Mouse (Mus musculus): ENCODE measurements around the gene Kcnh1. TPM values are rescaled to one million over a fixed set of nuclear protein-coding genes. Genes with fewer than 3 reads are reported as not detected.

Gene Kcnh1
- total RNA-seq, 2 experiments from 2014 or later: 0.05 TPM; not detected in 1

DNA sequence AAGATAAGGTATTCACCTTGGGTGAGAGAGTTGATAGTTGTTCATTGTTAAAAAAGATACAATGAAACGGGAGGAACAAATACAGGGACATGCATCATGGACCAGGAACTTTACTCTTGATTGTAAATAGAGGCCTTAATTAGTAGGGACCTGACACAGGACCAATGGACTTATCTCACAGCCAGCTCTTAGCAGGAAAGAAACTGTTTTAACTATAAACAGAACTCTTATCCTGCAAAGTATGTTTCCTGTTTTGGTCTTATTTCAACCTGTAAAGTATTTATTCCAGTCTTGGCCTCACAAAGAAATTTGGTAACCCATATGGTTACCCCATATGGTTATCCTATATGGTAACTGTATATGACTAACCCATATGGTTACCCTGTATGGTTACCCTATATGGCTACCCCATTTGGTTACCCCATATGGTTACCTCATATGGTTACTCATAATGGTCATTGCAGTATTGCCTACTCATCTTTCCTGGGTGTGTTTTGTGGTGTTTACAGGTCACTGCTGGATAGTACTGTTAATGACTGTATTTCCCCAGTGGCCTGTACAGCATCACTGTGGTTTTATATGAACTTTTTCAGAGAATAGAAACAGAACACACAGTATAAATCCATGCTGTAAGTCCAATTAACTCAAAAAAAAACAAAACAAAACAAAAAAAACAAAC is 125.0 kb downstream of the Kcnh1 start:
- DNase-seq (ENCODE audit: low spot score): no peak

DNA sequence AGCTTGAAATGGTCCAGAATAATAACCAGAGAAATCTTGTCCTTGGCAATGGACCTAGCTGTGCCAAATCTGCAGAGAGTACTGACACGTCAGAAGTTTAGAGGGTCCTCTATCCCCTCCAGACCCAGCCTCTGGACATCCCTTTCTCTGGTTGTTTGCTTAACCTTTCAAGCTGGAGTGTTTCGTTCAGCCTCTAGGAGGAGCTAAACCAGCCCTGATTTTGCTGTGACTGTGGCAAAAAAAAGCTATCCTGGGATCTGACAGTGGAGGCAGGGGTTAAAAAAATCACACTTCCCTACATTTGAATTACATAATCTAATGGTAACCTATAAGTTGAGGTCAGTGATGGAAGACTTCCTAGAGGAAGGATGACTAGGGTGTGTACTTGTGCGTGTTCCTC is 133.6 kb downstream of the Kcnh1 start:
- no peak for DNase-seq (ENCODE audit: low spot score)

GRCm38 (mm10) chr1:192327052-192327451 is 136.5 kb downstream of the Kcnh1 start:
- no peak for DNase-seq (ENCODE audit: low spot score)

DNA sequence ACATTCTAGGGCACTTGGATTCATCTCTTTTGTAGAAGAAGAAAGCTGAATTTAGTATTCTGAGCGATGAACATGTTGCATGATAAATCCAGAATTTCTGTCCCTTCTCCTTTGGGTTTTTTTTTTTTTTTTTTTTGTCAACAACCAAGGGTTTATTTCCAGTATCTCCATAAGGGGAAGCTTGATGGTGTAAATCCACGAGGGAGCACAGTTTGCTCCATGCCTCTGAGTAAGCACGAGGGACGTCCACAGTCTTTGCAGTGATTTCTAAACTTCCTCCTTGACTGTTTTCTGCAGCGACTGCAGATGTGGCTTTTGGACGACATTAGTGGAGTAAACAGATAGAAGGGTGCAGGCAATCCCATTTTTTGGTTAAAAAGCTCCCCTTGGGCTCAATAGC is 140.6 kb downstream of the Kcnh1 start:
- no peak for DNase-seq (ENCODE audit: low spot score)

- no peak for DNase-seq (ENCODE audit: low spot score)
Measured at GRCm38 (mm10) chr1:192336029-192336428, 145.5 kb downstream of the Kcnh1 start.

DNA sequence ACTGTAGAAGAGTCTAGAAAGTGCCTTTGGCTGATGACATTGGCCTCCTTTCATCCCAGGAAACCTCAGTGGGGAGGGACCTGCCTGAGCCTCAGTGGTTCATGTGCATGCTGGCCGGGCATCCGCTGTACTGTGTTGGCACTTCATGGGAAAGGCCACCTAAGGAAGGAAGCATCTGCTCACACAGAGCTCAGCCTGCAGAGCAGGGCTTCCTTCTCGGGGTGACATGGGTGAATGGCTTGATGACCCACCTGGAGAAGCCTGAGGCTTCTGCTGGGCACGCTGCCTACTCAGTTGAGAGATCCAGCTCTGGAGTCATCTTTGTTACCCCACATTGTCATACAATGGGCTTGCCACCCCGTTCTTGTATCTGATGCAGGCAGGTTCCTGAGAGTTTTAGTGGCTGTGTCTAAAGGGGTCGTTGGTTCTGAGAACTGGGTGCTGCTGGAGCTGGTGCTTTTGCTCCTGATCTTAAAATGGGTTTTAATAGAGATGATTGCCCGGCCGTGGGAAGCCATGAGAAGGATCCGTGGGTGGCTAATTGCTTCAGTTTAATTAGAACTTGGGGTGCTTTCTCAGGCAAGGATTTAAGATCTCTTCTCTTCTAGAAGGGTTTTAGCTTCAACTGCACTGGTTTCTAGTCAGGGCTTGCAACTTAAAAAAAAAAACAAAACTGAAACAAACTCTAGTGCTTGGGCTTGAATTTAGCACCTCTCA is 148.9 kb downstream of the Kcnh1 start:
- no peak for DNase-seq (ENCODE audit: low spot score)

DNA sequence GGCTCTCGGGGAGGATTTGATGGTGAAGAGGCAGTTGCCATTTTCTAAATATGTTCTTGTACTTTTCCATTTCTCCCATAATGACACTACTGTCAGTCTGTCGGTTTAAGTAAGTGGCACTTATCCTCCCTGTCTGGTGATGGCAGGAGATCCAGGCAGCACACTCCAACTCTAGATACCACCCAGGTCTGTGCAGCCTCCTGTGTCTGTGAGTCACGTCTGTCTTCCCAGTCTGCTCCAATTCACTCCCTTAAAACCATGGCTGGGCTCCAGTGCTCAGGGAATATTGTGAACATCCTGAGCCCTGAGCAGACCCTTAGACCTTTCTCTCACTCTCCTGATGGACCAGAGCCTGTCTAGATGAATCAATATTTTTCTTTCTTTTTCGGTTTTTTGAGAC is 151.2 kb downstream of the Kcnh1 start:
- no peak for DNase-seq (ENCODE audit: low spot score)

DNA sequence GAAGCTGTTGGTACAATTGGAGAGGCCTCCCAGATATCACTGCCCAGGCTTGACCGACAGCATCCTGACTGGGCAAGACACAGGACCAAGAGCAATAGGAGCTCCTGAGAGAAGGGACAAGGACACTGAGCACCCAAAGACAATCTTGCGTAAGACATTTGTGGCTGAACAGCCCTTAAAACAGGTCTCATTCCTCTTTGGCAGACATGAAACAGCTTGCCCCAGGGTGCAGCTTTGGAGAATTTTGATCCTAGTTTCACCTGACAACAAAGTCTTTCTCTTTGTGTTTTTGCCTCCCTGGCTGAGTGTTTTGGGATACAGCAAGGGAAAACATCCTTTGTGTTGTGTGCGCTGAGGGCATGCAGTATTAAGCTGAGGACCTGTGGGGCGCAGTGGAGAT is 153.4 kb downstream of the Kcnh1 start:
- DNase-seq (ENCODE audit: low spot score): no peak

GRCm38 (mm10) chr1:192347327-192347726 is 156.8 kb downstream of the Kcnh1 start:
- no peak for DNase-seq (ENCODE audit: low spot score)

GRCm38 (mm10) chr1:192356231-192356630 is 165.7 kb downstream of the Kcnh1 start:
- DNase-seq (ENCODE audit: low spot score): no peak

DNA sequence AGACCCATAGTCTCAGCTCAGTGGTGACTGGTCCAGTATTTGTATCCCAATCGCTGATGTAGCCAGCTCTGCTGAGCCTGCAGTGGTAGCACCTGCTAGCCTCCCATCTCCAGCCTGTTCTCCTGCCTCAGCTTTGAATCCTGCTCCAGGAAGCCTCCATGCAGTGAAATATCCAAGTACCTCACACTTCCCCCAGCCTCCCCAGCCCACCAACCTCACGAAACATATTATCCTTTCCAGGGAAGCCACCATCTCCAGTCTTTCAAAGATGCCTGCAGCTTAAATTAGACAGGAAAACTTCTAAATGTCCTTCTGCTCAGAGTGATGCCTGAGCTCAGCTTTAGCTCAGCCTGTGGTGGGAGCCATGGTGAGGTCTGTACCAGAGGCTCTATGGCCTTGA is 168.6 kb downstream of the Kcnh1 start:
- DNase-seq (ENCODE audit: low spot score): no peak

GRCm38 (mm10) chr1:192368336-192368735 is 177.8 kb downstream of the Kcnh1 start:
- DNase-seq (ENCODE audit: low spot score): no peak

GRCm38 (mm10) chr1:192371943-192372614 is 181.5 kb downstream of the Kcnh1 start:
- DNase-seq (ENCODE audit: low spot score): no peak

DNA sequence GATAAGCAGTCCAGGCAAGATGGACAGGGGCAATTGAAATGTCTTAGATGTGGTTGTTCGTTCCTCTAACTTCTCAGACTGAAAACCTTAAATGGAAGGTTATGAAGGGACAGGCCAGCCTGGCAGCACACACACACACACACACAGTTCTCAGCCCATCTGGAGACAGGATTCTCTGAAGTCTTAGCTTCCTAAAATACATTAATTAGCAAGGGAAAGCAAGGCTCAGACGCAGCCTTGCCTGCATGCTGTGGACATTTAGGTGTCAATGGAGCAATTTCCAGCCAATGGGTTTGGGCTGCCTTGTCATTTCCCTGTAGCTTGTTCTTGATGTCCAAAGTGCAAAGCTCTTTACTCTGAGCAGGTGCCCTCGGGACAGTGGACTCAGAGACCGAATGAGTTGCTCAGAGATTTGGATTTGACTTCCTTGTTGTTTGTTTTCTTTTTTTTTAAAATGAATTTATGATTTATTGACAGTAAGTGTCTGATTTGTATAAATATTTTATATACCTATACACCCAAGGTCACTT is 188.0 kb downstream of the Kcnh1 start:
- no peak for DNase-seq (ENCODE audit: low spot score)

GRCm38 (mm10) chr1:192380596-192381041 is 190.0 kb downstream of the Kcnh1 start:
- DNase-seq (ENCODE audit: low spot score): no peak

DNA sequence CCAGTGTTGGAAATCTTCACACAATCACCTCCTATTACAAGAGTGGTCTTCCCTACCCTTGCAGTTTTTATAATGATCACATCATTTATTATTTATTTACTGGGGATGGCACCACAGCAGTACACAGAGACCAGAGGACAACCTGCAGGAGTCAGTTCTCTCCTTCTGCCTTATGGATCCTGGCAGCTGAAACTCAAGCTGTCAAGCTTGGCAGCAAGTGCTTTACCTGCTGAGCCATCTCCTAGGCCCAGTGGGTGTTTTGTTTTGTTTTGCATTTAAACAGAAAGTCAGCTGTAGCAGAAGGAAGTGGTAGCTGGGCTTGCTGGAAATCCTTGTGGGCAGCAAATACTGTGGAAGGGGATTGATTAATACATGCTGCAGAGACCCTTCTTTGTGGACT is 197.1 kb downstream of the Kcnh1 start:
- no peak for DNase-seq (ENCODE audit: low spot score)

GRCm38 (mm10) chr1:192391041-192391440 is 200.5 kb downstream of the Kcnh1 start:
- DNase-seq (ENCODE audit: low spot score): no peak

DNA sequence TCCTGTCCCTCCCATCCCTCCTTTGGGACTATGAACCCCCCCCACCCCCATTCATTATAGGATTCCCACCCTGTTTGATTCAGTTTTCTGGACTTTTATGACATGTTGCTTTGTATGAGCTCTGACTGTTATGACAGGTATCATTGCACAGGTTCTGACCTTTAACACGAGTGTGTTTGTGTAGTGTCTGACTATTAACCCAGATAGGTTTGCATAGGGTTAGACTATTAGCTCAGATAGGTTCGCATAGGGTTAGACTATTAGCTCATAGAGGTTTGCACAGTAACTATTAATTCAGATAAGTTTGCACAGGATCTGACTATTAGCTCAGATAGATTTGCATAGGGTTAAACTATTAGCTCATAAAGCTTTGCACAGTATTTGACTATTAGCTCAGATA is 201.7 kb downstream of the Kcnh1 start:
- no peak for DNase-seq (ENCODE audit: low spot score)

DNA sequence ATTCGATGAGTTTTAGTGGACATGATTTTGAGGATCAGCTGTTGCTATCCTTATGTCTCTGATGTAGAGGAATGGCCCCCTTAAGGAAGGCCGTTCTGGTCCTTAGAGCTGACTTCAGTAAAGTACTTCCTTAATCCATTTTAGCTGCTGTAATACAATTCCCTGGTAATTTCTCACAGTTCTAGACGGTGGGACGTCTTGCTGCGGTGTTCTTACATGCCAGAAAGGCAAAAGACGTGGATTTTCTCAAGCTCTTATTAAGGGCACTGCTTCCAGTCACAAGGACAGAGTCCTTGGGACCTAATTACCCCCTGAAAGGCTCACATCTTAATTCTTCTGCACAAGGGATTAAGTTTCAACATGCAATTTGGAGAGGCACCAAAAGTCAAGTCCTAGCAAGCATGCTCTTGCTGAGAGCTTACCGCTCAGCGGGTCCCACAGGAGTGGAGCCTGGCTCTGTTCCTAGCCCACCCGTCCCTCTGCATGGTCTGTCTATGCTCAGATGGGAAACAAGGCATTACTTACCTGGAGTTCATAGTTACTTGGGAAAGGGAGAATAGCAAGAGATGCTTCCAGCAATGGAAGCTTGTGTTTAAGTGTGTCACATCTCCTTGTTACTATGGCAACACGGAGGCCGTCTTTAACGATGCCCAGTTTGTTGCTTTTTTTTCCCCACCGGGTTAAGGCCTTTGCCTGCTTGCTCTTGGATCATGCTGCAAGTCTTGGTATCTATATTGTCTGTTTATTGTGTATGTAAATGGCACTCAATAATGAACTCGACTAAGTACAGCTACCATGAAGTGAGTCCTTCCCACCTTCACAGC is 209.3 kb downstream of the Kcnh1 start:
- no peak for DNase-seq (ENCODE audit: low spot score)

DNA sequence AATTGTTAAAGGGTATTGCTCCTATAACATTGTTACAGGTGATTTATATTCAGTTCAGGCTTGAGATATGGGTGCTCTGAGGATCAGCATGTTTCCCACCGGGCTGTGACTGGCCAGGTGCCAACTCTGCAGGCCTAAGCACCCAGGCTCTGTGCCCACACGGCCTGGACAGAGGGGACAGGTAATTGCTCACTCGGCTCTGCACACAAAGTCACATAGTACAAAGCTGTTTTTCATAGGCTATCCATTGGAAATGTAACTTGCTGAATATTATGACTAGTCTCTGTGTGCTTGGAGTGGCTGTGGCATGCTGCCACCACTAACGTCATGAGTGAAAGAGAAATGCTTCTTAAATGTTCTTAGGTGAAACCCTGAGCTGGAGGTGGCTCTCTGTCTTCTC is 210.4 kb downstream of the Kcnh1 start:
- no peak for DNase-seq (ENCODE audit: low spot score)

DNA sequence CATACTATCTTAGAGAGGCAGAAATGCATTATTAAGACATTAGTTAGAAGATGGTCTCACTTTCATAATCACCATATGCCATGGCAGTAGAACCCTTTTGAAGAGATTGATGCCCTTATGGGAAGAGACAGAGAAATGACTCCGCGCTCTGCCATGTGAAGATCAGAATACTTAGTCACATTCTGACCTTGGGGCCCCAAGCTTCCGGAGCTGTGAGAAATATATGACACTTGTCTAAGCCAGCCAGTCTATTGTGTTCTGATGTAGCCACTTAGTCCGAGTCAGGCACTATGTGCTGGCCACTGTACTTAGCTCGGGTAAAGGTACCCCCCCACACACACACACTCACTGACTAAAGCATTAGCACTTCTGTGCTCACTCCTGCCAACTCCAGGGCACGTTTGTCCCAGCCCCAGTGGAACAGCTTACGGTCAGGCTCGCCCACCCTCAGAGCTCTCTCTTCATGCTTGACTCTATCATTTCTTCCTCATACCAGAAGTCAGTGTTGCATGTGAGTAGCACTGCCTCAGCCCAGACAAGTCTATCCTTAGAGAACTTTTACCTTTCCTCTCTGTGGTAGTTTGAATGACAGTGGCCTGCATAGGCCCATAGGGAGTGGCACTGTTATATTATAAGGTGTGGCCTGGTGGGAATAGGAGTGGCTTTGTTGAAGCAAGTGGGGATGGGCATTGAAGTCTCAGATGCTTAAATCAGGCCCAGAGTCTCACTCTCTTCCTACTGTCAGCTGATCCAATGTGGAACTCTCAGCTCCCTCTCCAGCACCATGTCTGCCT is 212.5 kb downstream of the Kcnh1 start:
- no peak for DNase-seq (ENCODE audit: low spot score)

Data from gastrocnemius, adult 18-20 months (tissue).